Mouse (Mus musculus) neural tube, embryonic 14.5 days (tissue): ENCODE results near the gene Yif1a. TPM values are rescaled to one million over a fixed set of nuclear protein-coding genes. Genes with fewer than 3 reads are reported as not detected.
A peak's percentile ranks its signal among the peaks of the same experiment; 100 is the strongest.
"Not testable (repeated sequence)": the region's sequence is repeated elsewhere in the genome, so short reads cannot be mapped to it uniquely, and the experiment has no call there.

Experiments
- ATAC-seq: fragments of 200-750 bp; cut with Nextera tagmentation; 2 replicates; pipeline ENCODE4 v1.8.0; 2017; ENCODE audit warnings: low read depth, mild to moderate bottlenecking, moderate TSS enrichment, moderate library complexity
- H3K27ac ChIP-seq: fragments of 300-500 bp; sonication (generic); 2 replicates; pipeline ENCODE4 v1.5.1; 2014; ENCODE audit warnings: low read depth, mild to moderate bottlenecking, control low read depth, low read length, moderate library complexity, mixed read lengths
- H3K27me3 ChIP-seq: fragments of 300-500 bp; sonication (generic); 2 replicates; pipeline ENCODE4 v1.6.1; 2014; ENCODE audit warnings: low read length; ENCODE audit not compliant: control insufficient read depth, insufficient read depth
- H3K36me3 ChIP-seq: fragments of 300-500 bp; sonication (generic); 2 replicates; pipeline ENCODE4 v1.6.1; 2014; ENCODE audit warnings: low read length, mixed read lengths; ENCODE audit not compliant: control insufficient read depth, insufficient read depth
- H3K4me1 ChIP-seq: fragments of 300-500 bp; sonication (generic); 2 replicates; pipeline ENCODE4 v1.6.1; 2014; ENCODE audit warnings: low read length; ENCODE audit not compliant: control insufficient read depth, insufficient read depth
- H3K4me2 ChIP-seq: fragments of 300-500 bp; sonication (generic); 2 replicates; pipeline ENCODE4 v1.6.1; 2014; ENCODE audit warnings: mild to moderate bottlenecking, low read depth, low read length, control low read depth
- H3K4me3 ChIP-seq: fragments of 300-500 bp; sonication (generic); 2 replicates; pipeline ENCODE4 v1.5.1; 2014; ENCODE audit warnings: low read depth, low read length, control low read depth, mixed read lengths
- H3K9ac ChIP-seq: fragments of 300-500 bp; sonication (generic); replicated peaks from 2 replicates; pipeline ENCODE4 v1.6.1; 2014; ENCODE audit warnings: low read depth, mild to moderate bottlenecking, control low read depth, low read length, mixed read lengths
- H3K9me3 ChIP-seq: fragments of 300-500 bp; sonication (generic); 2 replicates; pipeline ENCODE4 v1.6.1; 2016; ENCODE audit warnings: low read length; ENCODE audit not compliant: control insufficient read depth
- WGBS: fragments of 180-500 bp; shearing (Covaris S2); extraction: QIAGEN DNeasy Blood & Tissue Kit; methylation state at CpG from one replicate; pipeline ENCODE4 v1.1.7; 2014; 5-methylcytosine and 5-hydroxymethylcytosine counted together
- polyA plus RNA-seq: library from polyadenylated mRNA; unstranded; fragments of >200 nt; fragmentation: Nextera tagmentation; extraction: Ambion mirVana; gene quantifications from 2 replicates; pipeline ENCODE4 v1.2.1, GENCODE M21; 2014

Yif1a gene
- polyA plus RNA-seq, 1 experiment from 2014 or later, result 62.2 TPM

DNA sequence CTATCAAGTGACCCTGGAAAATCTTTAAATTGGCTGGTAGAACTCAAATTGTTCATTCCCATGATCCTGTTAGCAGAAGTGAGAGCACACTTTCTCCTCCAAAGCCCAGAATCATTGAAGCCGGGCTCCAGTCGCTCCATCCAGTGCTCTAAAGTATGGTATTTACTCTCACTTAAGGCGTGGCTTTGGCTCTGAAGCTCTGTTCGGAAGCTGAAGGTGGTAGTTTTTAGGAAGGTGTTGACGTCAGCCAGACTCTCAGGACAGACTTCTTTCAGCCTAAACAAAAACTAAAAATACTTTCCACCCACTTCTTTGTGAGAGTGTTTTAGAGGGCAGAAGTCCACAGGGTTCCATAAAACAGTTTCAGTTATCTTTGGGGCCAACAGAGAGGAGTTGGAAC, 14.8 kb upstream of the Yif1a start:
- Histone ChIP-seq H3K4me1 (peaks cover 15% of the 10 kb centered on the region), H3K9me3 (no peaks in the 10 kb centered on the region), H3K27me3 (peaks cover 8% of the 10 kb centered on the region; the same call in 1 of the 2 replicates), H3K36me3 (no peaks in the 10 kb centered on the region), H3K9ac (no peak overlapping the region), H3K27ac (no peak overlapping the region), H3K4me2 (no peak overlapping the region), H3K4me3 (no peak overlapping the region)
- ATAC-seq, result no peak
- 43% methylated on average over 5 of the region's 5 CpGs for WGBS

GRCm38 (mm10) chr19:5079279-5079678, 9.1 kb upstream of the Yif1a start:
- WGBS, result 91% methylated on average over 1 of the region's 1 CpGs
- Histone ChIP-seq H3K9ac (no peak overlapping the region), H3K4me2 (no peak overlapping the region), H3K9me3 (no peaks in the 10 kb centered on the region), H3K27me3 (peaks cover 29% of the 10 kb centered on the region), H3K4me1 (no peaks in the 10 kb centered on the region), H3K36me3 (no peaks in the 10 kb centered on the region), H3K4me3 (no peak overlapping the region), H3K27ac (no peak overlapping the region)
- no peak for ATAC-seq

DNA sequence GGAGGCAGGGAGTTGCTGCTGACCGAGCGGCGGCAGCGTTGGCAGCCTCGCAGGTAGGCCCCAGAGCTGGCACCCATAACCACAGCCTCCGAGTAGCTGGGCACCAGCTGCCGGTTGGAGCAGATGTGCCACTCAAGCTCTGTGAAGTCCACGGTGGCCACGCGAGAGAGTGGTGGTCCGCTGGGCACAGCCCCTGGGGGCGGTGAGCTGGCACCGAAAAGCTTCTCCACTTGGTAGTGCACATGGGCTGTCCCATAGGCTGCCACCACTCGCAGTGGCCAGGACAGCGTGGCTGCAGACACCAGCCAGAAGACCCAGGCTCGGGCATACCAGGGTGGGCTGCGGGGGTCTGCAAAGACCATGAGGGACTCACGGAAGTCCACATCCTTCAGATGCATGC, 6.3 kb upstream of the Yif1a start:
- no peak overlapping the region for H3K4me3 ChIP-seq
- H3K4me2 ChIP-seq, result no peak overlapping the region
- H3K9me3 ChIP-seq, result no peaks in the 10 kb centered on the region
- H3K27me3 ChIP-seq, result peaks cover 41% of the 10 kb centered on the region
- H3K9ac ChIP-seq, result no peak overlapping the region
- H3K4me1 ChIP-seq, result no peaks in the 10 kb centered on the region
- no peaks in the 10 kb centered on the region for H3K36me3 ChIP-seq
- ATAC-seq, result no peak
- 70% methylated on average over 18 of the region's 18 CpGs for WGBS
- no peak overlapping the region for H3K27ac ChIP-seq

GRCm38 (mm10) chr19:5082596-5082995, 5.7 kb upstream of the Yif1a start:
- Histone ChIP-seq H3K4me2 (no peak overlapping the region), H3K9me3 (no peaks in the 10 kb centered on the region), H3K4me1 (peaks cover 4% of the 10 kb centered on the region; the same call in 1 of the 2 replicates), H3K36me3 (no peaks in the 10 kb centered on the region), H3K27ac (no peak overlapping the region), H3K4me3 (no peak overlapping the region), H3K27me3 (peaks cover 41% of the 10 kb centered on the region), H3K9ac (no peak overlapping the region)
- 73% methylated on average over 24 of the region's 24 CpGs for WGBS
- no peak for ATAC-seq

DNA sequence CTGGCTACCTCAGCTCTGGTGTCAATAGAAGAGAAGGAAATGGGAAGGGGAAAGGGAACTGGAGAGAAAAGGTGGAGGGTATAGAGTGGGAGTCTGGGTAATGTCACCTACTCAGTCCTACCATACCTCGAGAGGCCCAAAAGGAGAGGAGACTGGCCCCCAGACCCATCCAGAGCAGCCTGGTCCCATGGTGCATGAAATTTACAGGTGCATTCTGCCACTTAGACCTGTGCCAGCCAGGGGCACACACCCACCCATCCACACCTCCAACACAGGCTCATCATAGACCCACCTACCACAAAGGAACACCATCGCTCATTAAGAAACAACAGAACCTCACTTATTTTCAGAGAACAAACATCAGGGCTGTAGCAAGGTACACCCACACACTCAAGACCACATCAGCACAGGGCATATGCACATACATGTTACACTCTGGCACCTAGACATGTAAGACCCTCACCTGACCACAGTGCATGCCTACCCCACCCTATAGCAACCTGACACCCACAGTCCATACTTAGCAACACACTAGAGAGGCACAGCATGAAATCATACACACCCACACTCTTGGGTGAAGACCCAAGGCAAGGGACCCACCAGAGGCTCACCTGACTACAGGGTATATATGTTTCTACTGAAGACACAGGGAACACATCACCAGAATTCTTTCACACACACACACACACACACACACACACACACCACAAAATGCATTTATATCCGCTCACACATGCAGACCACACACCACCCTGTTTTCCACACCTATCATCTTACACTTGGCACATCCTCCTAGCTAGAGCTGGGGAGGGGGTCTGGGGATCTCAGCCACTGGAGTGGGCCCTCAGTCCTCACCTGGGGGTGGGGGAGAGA, 4.1 kb upstream of the Yif1a start:
- Histone ChIP-seq H3K4me2 (peak overlapping the region; percentile 67), H3K4me3 (peak overlapping the region; percentile 53), H3K9ac (peak overlapping the region; percentile 65), H3K4me1 (peaks cover 8% of the 10 kb centered on the region), H3K36me3 (no peaks in the 10 kb centered on the region), H3K27ac (no peak overlapping the region), H3K9me3 (no peaks in the 10 kb centered on the region), H3K27me3 (peaks cover 41% of the 10 kb centered on the region)
- no peak for ATAC-seq
- 65% methylated on average over 3 of the region's 3 CpGs for WGBS

- Histone ChIP-seq H3K27ac (no peak overlapping the region), H3K9me3 (no peaks in the 10 kb centered on the region), H3K4me2 (peak overlapping the region; percentile 67), H3K4me1 (peaks cover 11% of the 10 kb centered on the region), H3K36me3 (peaks cover 2% of the 10 kb centered on the region; the same call in 1 of the 2 replicates), H3K4me3 (peak overlapping the region; percentile 53), H3K9ac (peak overlapping the region; percentile 65), H3K27me3 (peaks cover 41% of the 10 kb centered on the region)
- WGBS, result 1% methylated on average over 14 of the region's 15 CpGs
- no peak for ATAC-seq
Observed at GRCm38 (mm10) chr19:5084834-5085144, 3.5 kb upstream of the Yif1a start.

DNA sequence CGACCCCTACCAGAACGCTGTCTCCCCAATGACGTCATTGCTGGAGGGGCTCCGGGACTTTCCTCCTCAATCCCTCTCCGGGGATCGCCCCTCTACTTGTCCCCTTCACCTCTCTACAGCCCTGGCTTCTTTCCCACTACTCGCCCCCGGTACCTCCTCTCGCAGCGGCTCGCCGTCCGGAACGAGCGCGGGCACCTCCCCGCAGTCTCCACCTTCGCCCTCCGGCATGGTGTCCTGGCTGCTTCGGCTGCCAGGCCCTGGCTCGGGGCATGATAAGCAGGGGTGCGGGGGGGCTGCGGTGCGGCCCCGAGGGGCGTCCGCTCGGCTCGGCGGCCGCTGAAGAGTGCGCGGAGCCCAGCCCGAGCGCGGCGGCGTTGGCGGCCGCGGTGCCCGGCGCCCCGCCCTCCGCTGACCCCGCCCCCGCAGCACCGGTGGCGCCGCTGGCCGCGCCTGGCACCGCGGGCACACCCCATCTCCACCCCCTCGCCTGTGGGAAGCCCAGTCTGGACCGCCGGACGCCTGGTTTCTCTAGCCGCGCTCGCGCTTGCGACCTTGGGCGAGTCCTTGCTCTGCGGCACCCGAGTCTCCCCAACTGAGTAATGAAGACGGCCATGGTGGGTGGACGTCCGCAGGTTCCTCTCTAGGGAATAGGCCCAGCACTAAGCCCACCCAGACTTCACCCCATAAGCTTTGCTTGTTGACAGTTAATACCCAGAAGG, 3.0 kb upstream of the Yif1a start, which contains the start of gene Tmem151a:
Gene Tmem151a, minus strand, starts transcription at position 387 of the 719 bp plus-strand sequence.
- ATAC-seq, result no peak
- Histone ChIP-seq H3K4me3 (peak within 1 kb of the TSS; percentile 53), H3K27ac (no peak within 1 kb of the TSS), H3K9ac (peak within 1 kb of the TSS; percentile 65), H3K36me3 (peaks cover 3% of the 10 kb centered on the region; the same call in 1 of the 2 replicates), H3K4me1 (peaks cover 11% of the 10 kb centered on the region), H3K9me3 (no peaks in the 10 kb centered on the region), H3K4me2 (peak within 1 kb of the TSS; percentile 67), H3K27me3 (peaks cover 39% of the 10 kb centered on the region)
- 2% methylated on average over 65 of the region's 69 CpGs for WGBS

GRCm38 (mm10) chr19:5086533-5086932, 1.8 kb upstream of the Yif1a start:
- H3K27ac ChIP-seq, ATAC-seq: not testable (repeated sequence)
- H3K27me3 ChIP-seq, result peaks cover 32% of the 10 kb centered on the region

DNA sequence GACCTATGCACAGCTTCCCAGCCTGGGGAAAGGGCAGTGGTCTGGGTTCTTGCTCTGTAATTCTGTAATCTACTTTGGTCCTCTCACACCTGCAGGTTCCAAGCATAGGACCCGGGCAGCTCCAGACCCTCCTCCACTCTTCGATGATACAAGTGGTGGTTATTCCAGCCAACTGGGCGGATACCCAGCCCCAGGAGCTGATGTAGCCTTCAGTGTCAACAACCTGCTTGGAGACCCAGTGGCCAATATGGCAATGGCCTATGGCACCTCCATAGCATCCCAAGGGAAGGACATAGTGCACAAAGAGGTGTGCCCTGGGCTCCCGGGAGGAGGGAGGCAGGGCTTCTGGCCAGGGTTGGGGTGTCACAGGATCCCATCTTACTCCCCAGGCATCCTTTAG, 986 bp downstream of the Yif1a start:
- 93% methylated on average over 4 of the region's 4 CpGs for WGBS
- H3K4me1 ChIP-seq, result peaks cover 17% of the 10 kb centered on the region
- no peak overlapping the region for H3K27ac ChIP-seq
- H3K9ac ChIP-seq, result no peak overlapping the region
- peak overlapping the region; percentile 62 for H3K4me3 ChIP-seq
- peaks cover 39% of the 10 kb centered on the region for H3K36me3 ChIP-seq
- H3K27me3 ChIP-seq, result peaks cover 14% of the 10 kb centered on the region
- peak overlapping the region; percentile 50 for H3K4me2 ChIP-seq
- no peaks in the 10 kb centered on the region for H3K9me3 ChIP-seq
- no peak for ATAC-seq

More at GRCm38 (mm10) chr19:5086533-5086932, 1.8 kb upstream of the Yif1a start:
- WGBS, result 45% methylated on average over 4 of the region's 4 CpGs
- Histone ChIP-seq H3K4me1 (peaks cover 11% of the 10 kb centered on the region), H3K36me3 (peaks cover 14% of the 10 kb centered on the region)
- not testable (repeated sequence) for H3K4me3 ChIP-seq, H3K4me2 ChIP-seq, H3K9me3 ChIP-seq, H3K9ac ChIP-seq
